Mouse (Mus musculus) midbrain, embryonic 11.5 days (tissue): Measurements from ENCODE around the gene Rpl23. TPM values are rescaled to one million over a fixed set of nuclear protein-coding genes. Genes with fewer than 3 reads are reported as not detected.

Experiments used
- ATAC-seq: fragments of 200-750 bp; cut with Nextera tagmentation; 2 replicates; pipeline ENCODE4 v1.8.0; 2017; ENCODE audit warnings: moderate TSS enrichment, moderate library complexity; ENCODE audit not compliant: low FRiP score
- DNase-seq: peaks from one replicate; pipeline ENCODE4 v3.0.0; 2015; ENCODE audit warnings: low spot score; ENCODE audit errors: missing footprints
- H3K27ac ChIP-seq: fragments of 300-500 bp; sonication (generic); 2 replicates; pipeline ENCODE4 v1.5.1; 2014; ENCODE audit warnings: low read depth, low read length
- H3K27me3 ChIP-seq: fragments of 300-500 bp; sonication (generic); 2 replicates; pipeline ENCODE4 v1.6.1; 2014; ENCODE audit warnings: mild to moderate bottlenecking, low read length, moderate library complexity, mixed read lengths; ENCODE audit not compliant: control insufficient read depth, insufficient read depth
- H3K36me3 ChIP-seq: fragments of 300-500 bp; sonication (generic); 2 replicates; pipeline ENCODE4 v1.6.1; 2014; ENCODE audit warnings: mild to moderate bottlenecking, low read length, moderate library complexity, mixed read lengths; ENCODE audit not compliant: control insufficient read depth, insufficient read depth
- H3K4me1 ChIP-seq: fragments of 300-500 bp; sonication (generic); 2 replicates; pipeline ENCODE4 v1.6.1; 2014; ENCODE audit warnings: low read length; ENCODE audit not compliant: control insufficient read depth, insufficient read depth
- H3K4me2 ChIP-seq: fragments of 300-500 bp; sonication (generic); 2 replicates; pipeline ENCODE4 v1.6.1; 2014; ENCODE audit warnings: mild to moderate bottlenecking, moderate library complexity
- H3K4me3 ChIP-seq: fragments of 300-500 bp; sonication (generic); 2 replicates; pipeline ENCODE4 v1.5.1; 2014; ENCODE audit warnings: low read depth, low read length
- H3K9ac ChIP-seq: fragments of 300-500 bp; sonication (generic); 2 replicates; pipeline ENCODE4 v1.6.1; 2014; ENCODE audit warnings: low read length
- H3K9me3 ChIP-seq: fragments of 300-500 bp; sonication (generic); 2 replicates; pipeline ENCODE4 v1.6.1; 2016; ENCODE audit warnings: low read length; ENCODE audit not compliant: control insufficient read depth
- WGBS: fragments of 180-500 bp; shearing (Covaris S2); extraction: QIAGEN DNeasy Blood & Tissue Kit; methylation state at CpG from one replicate; pipeline ENCODE4 v1.1.7; 2014; 5-methylcytosine and 5-hydroxymethylcytosine counted together
- polyA plus RNA-seq: library from polyadenylated mRNA; unstranded; fragments of >200 nt; fragmentation: Nextera tagmentation; extraction: Ambion mirVana; gene quantifications from 2 replicates; pipeline ENCODE4 v1.2.1, GENCODE M21; 2014

Rpl23 gene
- polyA plus RNA-seq, 1 experiment from 2014 or later = 443 TPM

GRCm38 (mm10) chr11:97817379-97817778, 35.1 kb upstream of the Rpl23 start:
- ATAC-seq (no peak), DNase-seq (peak; percentile 81)
- H3K4me2 ChIP-seq = no peak overlapping the region
- H3K9ac ChIP-seq = no peak overlapping the region
- no peaks in the 10 kb centered on the region for H3K9me3 ChIP-seq
- peak overlapping the region; percentile 80; the same call in 1 of the 2 replicates for H3K27ac ChIP-seq
- H3K36me3 ChIP-seq = no peaks in the 10 kb centered on the region
- no peaks in the 10 kb centered on the region for H3K27me3 ChIP-seq
- H3K4me3 ChIP-seq = no peak overlapping the region
- WGBS = 32% methylated on average over 5 of the region's 5 CpGs
- H3K4me1 ChIP-seq = peaks cover 58% of the 10 kb centered on the region

GRCm38 (mm10) chr11:97816916-97817315, 34.7 kb upstream of the Rpl23 start:
- no peak for ATAC-seq
- no peaks in the 10 kb centered on the region for H3K9me3 ChIP-seq
- peak; percentile 79 for DNase-seq
- H3K9ac ChIP-seq = no peak overlapping the region
- 59% methylated on average over 9 of the region's 9 CpGs for WGBS
- H3K27ac ChIP-seq = no peak overlapping the region
- no peaks in the 10 kb centered on the region for H3K36me3 ChIP-seq
- no peak overlapping the region for H3K4me3 ChIP-seq
- H3K4me2 ChIP-seq = no peak overlapping the region
- no peaks in the 10 kb centered on the region for H3K27me3 ChIP-seq
- peaks cover 63% of the 10 kb centered on the region for H3K4me1 ChIP-seq

GRCm38 (mm10) chr11:97816176-97816575, 33.9 kb upstream of the Rpl23 start:
- H3K9me3 ChIP-seq = no peaks in the 10 kb centered on the region
- H3K27me3 ChIP-seq = no peaks in the 10 kb centered on the region
- H3K4me3 ChIP-seq = no peak overlapping the region
- no peak for ATAC-seq
- peak; percentile 89 for DNase-seq
- H3K36me3 ChIP-seq = no peaks in the 10 kb centered on the region
- no peak overlapping the region for H3K4me2 ChIP-seq
- H3K27ac ChIP-seq = 0 out of 2 replicates have a peak overlapping the region, but pooled peaks have one; percentile 2
- H3K4me1 ChIP-seq = peaks cover 67% of the 10 kb centered on the region
- WGBS = 48% methylated on average over 5 of the region's 5 CpGs
- H3K9ac ChIP-seq = no peak overlapping the region

GRCm38 (mm10) chr11:97815736-97816135, 33.5 kb upstream of the Rpl23 start:
- DNase-seq (no peak), ATAC-seq (no peak)
- no peak overlapping the region for H3K4me2 ChIP-seq
- no peaks in the 10 kb centered on the region for H3K27me3 ChIP-seq
- no peak overlapping the region for H3K9ac ChIP-seq
- H3K36me3 ChIP-seq = no peaks in the 10 kb centered on the region
- no peak overlapping the region for H3K4me3 ChIP-seq
- H3K27ac ChIP-seq = no peak overlapping the region
- WGBS = 67% methylated on average over 11 of the region's 11 CpGs
- H3K4me1 ChIP-seq = peaks cover 70% of the 10 kb centered on the region
- H3K9me3 ChIP-seq = no peaks in the 10 kb centered on the region

GRCm38 (mm10) chr11:97813746-97814515, 31.7 kb upstream of the Rpl23 start:
- Histone ChIP-seq H3K4me1 (peaks cover 71% of the 10 kb centered on the region), H3K4me2 (no peak overlapping the region)

GRCm38 (mm10) chr11:97813085-97813484, 30.8 kb upstream of the Rpl23 start:
- ATAC-seq (peak; percentile 45), DNase-seq (peak; percentile 91)
- H3K4me3 ChIP-seq = no peak overlapping the region
- peak overlapping the region; percentile 34; the same call in 1 of the 2 replicates for H3K4me2 ChIP-seq
- H3K9me3 ChIP-seq = no peaks in the 10 kb centered on the region
- H3K27ac ChIP-seq = peak overlapping the region; percentile 76
- H3K36me3 ChIP-seq = no peaks in the 10 kb centered on the region
- H3K27me3 ChIP-seq = no peaks in the 10 kb centered on the region
- peaks cover 69% of the 10 kb centered on the region for H3K4me1 ChIP-seq
- peak overlapping the region; percentile 45; the same call in 1 of the 2 replicates for H3K9ac ChIP-seq
- WGBS = 55% methylated on average over 7 of the region's 7 CpGs

More at GRCm38 (mm10) chr11:97813746-97814515, 31.7 kb upstream of the Rpl23 start:
- Histone ChIP-seq H3K4me3 (no peak overlapping the region), H3K9me3 (no peaks in the 10 kb centered on the region), H3K36me3 (no peaks in the 10 kb centered on the region), H3K9ac (no peak overlapping the region), H3K27ac (no peak overlapping the region), H3K27me3 (no peaks in the 10 kb centered on the region)
- DNase-seq (no peak), ATAC-seq (no peak)
- WGBS = 78% methylated on average over 17 of the region's 17 CpGs

GRCm38 (mm10) chr11:97812491-97812921, 30.3 kb upstream of the Rpl23 start:
- H3K4me1 ChIP-seq = peaks cover 69% of the 10 kb centered on the region
- peak overlapping the region; percentile 45 for H3K9ac ChIP-seq
- no peaks in the 10 kb centered on the region for H3K36me3 ChIP-seq
- ATAC-seq = peak; percentile 89
- DNase-seq = peak; percentile 93
- H3K27me3 ChIP-seq = no peaks in the 10 kb centered on the region
- no peaks in the 10 kb centered on the region for H3K9me3 ChIP-seq
- H3K4me3 ChIP-seq = no peak overlapping the region
- 11% methylated on average over 3 of the region's 3 CpGs for WGBS
- H3K27ac ChIP-seq = peak overlapping the region; percentile 76
- H3K4me2 ChIP-seq = peak overlapping the region; percentile 34

- H3K27me3 ChIP-seq = no peaks in the 10 kb centered on the region
- peak overlapping the region; percentile 76 for H3K27ac ChIP-seq
- H3K36me3 ChIP-seq = no peaks in the 10 kb centered on the region
- peak overlapping the region; percentile 45 for H3K9ac ChIP-seq
- WGBS = 32% methylated on average over 13 of the region's 13 CpGs
- H3K4me1 ChIP-seq = peaks cover 66% of the 10 kb centered on the region
- peak; percentile 86 for DNase-seq
- no peaks in the 10 kb centered on the region for H3K9me3 ChIP-seq
- peak overlapping the region; percentile 34; the same call in 1 of the 2 replicates for H3K4me2 ChIP-seq
- H3K4me3 ChIP-seq = no peak overlapping the region
- ATAC-seq = peak; percentile 5; the same call in 1 of the 2 replicates
Observed at GRCm38 (mm10) chr11:97811569-97812362, 29.5 kb upstream of the Rpl23 start.

- Histone ChIP-seq H3K4me2 (no peak overlapping the region), H3K36me3 (no peaks in the 10 kb centered on the region), H3K27ac (no peak overlapping the region), H3K9me3 (no peaks in the 10 kb centered on the region), H3K4me3 (no peak overlapping the region), H3K4me1 (peaks cover 69% of the 10 kb centered on the region), H3K9ac (peak overlapping the region; percentile 27; the same call in 1 of the 2 replicates), H3K27me3 (no peaks in the 10 kb centered on the region)
- DNase-seq = no peak
- 9% methylated on average over 3 of the region's 3 CpGs for WGBS
- no peak for ATAC-seq
Observed at GRCm38 (mm10) chr11:97810970-97811369, 28.7 kb upstream of the Rpl23 start.
